Mouse (Mus musculus): ENCODE results near the gene Slc38a6.

GRCm38 (mm10) chr12:73394571-73394970 lies 108.0 kb downstream of the Slc38a6 start:
- no peak for TF ChIP-seq CTCF (IDR thresholded peaks at IDR 0.05; ENCODE audit: low read depth)
- no peak for TF ChIP-seq EP300 (IDR thresholded peaks at IDR 0.05; ENCODE audit: low read depth)

All from heart, postnatal 0 days (tissue).